Mouse (Mus musculus): ENCODE measurements around the gene Ces1e.

DNA sequence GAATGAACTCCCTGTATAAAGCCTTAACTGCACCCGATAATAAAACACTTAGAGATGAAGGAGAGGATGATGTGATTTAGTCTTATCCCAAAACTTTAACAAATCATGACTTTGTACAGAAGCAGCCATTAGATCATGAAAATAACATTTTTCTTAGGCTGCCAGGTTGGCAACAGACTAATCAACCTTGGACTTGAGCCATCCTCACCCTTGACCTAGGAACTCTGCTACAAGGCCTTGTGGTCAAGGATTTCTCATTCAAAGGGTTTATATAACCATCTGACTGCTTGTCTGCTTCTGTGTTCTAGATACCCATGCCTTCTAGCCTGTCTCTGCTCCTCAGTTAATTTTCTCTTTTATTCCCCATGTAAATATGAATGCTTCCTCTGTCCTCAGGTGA, 5.3 kb upstream of the Ces1e start:
- TF ChIP-seq CTCF (IDR thresholded peaks at IDR 0.05; ENCODE audit: control insufficient read depth, insufficient read depth, low read length) (no peak), POLR2A (IDR thresholded peaks at IDR 0.05; ENCODE audit: borderline replicate concordance, control insufficient read depth, low read depth, low read length) (no peak)
